Mouse (Mus musculus) liver, embryonic 12.5 days (tissue): ENCODE measurements at regions not wholly inside any gene's neighbourhood (a gene's known extent, or its start where the extent isn't known, plus 50 kb on each side); places are given as distances from the start of the nearest gene placed in this dataset.

Experiments
- ATAC-seq: fragments of 200-750 bp; cut with Nextera tagmentation; 2 replicates; pipeline ENCODE4 v1.8.0; 2017; ENCODE audit warnings: moderate number of reproducible peaks, mild to moderate bottlenecking, moderate library complexity
- H3K27ac ChIP-seq: fragments of 300-500 bp; sonication (generic); 2 replicates; pipeline ENCODE4 v1.5.1; 2016; ENCODE audit warnings: mild to moderate bottlenecking
- H3K27me3 ChIP-seq: fragments of 300-500 bp; sonication (generic); replicated peaks from 2 replicates; pipeline ENCODE4 v1.6.1; 2016; ENCODE audit warnings: mild to moderate bottlenecking, moderate library complexity
- H3K36me3 ChIP-seq: fragments of 300-500 bp; sonication (generic); 2 replicates; pipeline ENCODE4 v1.6.1; 2016; ENCODE audit warnings: mild to moderate bottlenecking, moderate library complexity
- H3K4me1 ChIP-seq: fragments of 300-500 bp; sonication (generic); 2 replicates; pipeline ENCODE4 v1.6.1; 2016
- H3K4me2 ChIP-seq: fragments of 300-500 bp; sonication (generic); 2 replicates; pipeline ENCODE4 v1.6.1; 2016; ENCODE audit warnings: mild to moderate bottlenecking, moderate library complexity
- H3K4me3 ChIP-seq: fragments of 300-500 bp; sonication (generic); 2 replicates; pipeline ENCODE4 v1.5.1; 2016; ENCODE audit warnings: mild to moderate bottlenecking, moderate library complexity
- H3K9ac ChIP-seq: fragments of 300-500 bp; sonication (generic); 2 replicates; pipeline ENCODE4 v1.6.1; 2016; ENCODE audit warnings: mild to moderate bottlenecking, moderate library complexity
- H3K9me3 ChIP-seq: fragments of 300-500 bp; sonication (generic); replicated peaks from 2 replicates; pipeline ENCODE4 v1.6.1; 2016; ENCODE audit warnings: mild to moderate bottlenecking, moderate library complexity
- WGBS: fragments of 180-500 bp; shearing (Covaris S2); methylation state at CpG from one replicate; pipeline ENCODE4 v1.1.7; 2016; ENCODE audit not compliant: insufficient replicate concordance; 5-methylcytosine and 5-hydroxymethylcytosine counted together

DNA sequence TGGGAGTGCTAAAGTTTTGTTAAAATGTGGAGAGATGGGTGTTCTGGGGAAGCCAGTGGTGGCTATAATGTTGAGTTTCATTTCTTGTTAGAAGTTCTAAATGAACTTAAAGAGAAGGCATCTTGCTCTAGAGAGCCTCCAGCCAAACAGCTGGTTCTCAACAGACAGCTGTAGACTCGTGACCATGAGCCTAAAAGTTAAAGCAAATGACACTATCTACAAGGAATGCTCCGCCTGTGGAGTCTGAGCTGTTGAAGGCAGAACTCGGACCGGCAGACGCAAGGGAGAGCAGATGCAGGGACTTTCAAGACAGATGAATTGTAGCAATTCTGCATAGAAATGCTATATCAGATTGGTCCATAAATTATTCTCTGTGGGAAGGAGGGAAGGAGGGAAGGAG is 114.1 kb upstream of the Fn1 start:
- Histone ChIP-seq H3K27ac (no peak overlapping the region), H3K9me3 (no peaks in the 10 kb centered on the region), H3K4me2 (no peak overlapping the region), H3K27me3 (no peaks in the 10 kb centered on the region), H3K4me3 (no peak overlapping the region), H3K36me3 (no peaks in the 10 kb centered on the region), H3K9ac (no peak overlapping the region), H3K4me1 (peaks cover 7% of the 10 kb centered on the region; the same call in 1 of the 2 replicates)
- ATAC-seq = no peak
- whole genome bisulfite sequencing = 63% methylated on average over 5 of the region's 5 CpGs

DNA sequence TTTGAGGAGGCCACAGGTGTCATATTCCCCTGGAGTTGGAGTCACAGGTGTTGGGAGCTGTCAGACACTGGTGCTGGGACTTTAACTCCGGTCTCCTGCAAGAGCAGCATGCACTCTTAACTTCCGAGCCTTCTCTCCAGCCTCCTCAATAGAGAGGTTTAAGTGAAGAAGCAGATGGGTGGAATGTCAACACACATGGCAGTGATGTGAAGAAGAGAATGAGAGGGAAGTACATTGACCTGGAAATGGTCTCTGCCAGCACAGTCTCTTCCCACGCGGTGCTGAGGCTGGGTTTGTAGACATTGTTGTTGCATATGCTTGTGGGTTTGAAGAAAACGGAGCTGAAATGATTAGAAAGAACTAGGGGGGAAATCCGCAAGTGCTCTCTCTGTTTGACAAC is 112.0 kb upstream of the Fn1 start:
- H3K36me3 ChIP-seq = no peaks in the 10 kb centered on the region
- H3K27ac ChIP-seq = no peak overlapping the region
- 66% methylated on average over 6 of the region's 6 CpGs for WGBS
- no peaks in the 10 kb centered on the region for H3K9me3 ChIP-seq
- no peak overlapping the region for H3K4me3 ChIP-seq
- H3K27me3 ChIP-seq = no peaks in the 10 kb centered on the region
- peaks cover 7% of the 10 kb centered on the region; the same call in 1 of the 2 replicates for H3K4me1 ChIP-seq
- no peak overlapping the region for H3K4me2 ChIP-seq
- H3K9ac ChIP-seq = no peak overlapping the region
- no peak for ATAC-seq

DNA sequence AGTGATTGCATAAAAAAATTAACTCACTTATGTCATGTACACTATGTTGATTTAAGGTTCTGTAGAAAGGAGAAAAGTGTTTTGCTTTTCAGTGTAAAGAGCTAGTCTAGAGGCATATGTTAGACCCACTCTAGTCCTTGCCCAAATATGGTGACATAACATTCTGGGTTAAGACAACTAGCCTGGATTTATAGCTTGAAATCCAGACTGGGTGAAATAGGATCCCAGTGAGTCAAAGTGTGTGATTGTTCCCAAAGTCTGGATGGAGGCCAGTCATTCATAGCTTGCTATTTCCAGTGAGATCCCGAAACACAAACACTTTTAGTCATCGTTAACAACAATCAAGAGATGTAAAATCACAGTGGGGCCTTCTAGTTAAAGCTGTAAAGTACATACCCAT is 110.5 kb upstream of the Fn1 start:
- no peak for ATAC-seq
- H3K9me3 ChIP-seq = no peaks in the 10 kb centered on the region
- no peak overlapping the region for H3K4me3 ChIP-seq
- H3K27ac ChIP-seq = no peak overlapping the region
- H3K4me1 ChIP-seq = no peaks in the 10 kb centered on the region
- H3K27me3 ChIP-seq = no peaks in the 10 kb centered on the region
- H3K4me2 ChIP-seq = no peak overlapping the region
- no peak overlapping the region for H3K9ac ChIP-seq
- H3K36me3 ChIP-seq = no peaks in the 10 kb centered on the region
- WGBS = 70% methylated on average over 2 of the region's 2 CpGs

DNA sequence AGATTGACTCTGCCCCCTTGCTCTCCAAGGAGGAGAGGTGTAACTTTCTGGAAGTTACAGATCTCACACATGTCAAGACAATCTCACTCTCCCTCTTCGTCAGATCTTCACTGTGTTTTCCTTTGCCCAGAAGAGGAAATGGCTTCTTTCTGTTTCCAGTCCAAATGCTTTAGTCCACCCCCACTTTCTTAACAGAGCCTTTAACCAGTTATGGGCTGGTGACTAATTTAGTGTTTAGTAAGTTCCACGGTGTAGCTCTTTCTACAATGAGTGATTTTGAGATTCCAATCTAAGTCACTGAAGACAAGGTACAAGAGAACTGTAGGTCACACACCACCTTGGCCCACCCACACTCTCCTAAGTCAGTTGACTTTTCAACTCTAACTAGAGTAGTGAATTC is 107.3 kb upstream of the Fn1 start:
- H3K4me3 ChIP-seq = no peak overlapping the region
- no peaks in the 10 kb centered on the region for H3K27me3 ChIP-seq
- whole genome bisulfite sequencing = 40% methylated on average over 2 of the region's 2 CpGs
- H3K9me3 ChIP-seq = no peaks in the 10 kb centered on the region
- H3K36me3 ChIP-seq = no peaks in the 10 kb centered on the region
- H3K4me1 ChIP-seq = no peaks in the 10 kb centered on the region
- no peak overlapping the region for H3K4me2 ChIP-seq
- no peak for ATAC-seq
- H3K9ac ChIP-seq = no peak overlapping the region
- H3K27ac ChIP-seq = no peak overlapping the region

DNA sequence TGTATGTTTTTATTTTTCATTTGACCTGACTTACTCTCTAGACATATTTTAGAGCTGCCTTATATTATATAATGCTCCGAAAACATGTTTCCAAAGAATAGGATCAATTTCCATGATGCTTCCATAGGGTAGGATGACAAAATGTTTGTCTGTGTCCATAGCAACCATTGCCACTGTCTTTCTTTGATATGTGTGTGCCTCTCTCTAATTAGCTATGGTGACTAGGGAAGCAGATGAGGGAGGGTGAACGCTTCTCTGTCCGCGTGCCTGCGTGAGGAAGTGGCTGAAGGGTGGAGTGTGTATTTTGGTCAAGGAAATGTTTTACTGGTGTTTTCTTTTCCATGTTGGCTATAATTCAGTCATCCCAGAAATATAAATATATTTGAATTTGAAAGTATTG is 104.2 kb upstream of the Fn1 start:
- Histone ChIP-seq H3K27me3 (no peaks in the 10 kb centered on the region), H3K36me3 (no peaks in the 10 kb centered on the region), H3K9me3 (no peaks in the 10 kb centered on the region), H3K4me3 (no peak overlapping the region), H3K4me1 (no peaks in the 10 kb centered on the region), H3K4me2 (no peak overlapping the region), H3K27ac (no peak overlapping the region), H3K9ac (no peak overlapping the region)
- 65% methylated on average over 5 of the region's 5 CpGs for WGBS
- ATAC-seq = no peak

DNA sequence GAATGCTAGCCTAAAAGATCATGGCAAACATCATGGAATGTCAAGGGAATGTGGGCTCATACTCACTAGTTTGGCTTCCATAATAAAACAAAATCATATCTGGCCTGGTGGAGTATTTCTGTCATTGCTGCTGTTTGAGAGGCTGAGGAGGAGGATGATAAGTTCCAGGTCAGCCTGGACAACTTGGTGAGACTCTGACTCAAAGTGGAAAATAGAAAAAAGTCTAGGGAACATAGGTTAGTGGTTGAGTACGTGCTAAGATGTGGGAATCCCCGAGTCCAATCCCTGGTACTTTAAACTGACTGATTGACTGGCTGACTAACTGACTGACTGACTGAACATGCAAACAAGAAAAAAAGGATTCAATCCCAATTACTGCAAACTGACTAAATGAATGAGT is 103.2 kb upstream of the Fn1 start:
- Histone ChIP-seq H3K27ac (no peak overlapping the region), H3K9me3 (no peaks in the 10 kb centered on the region), H3K36me3 (no peaks in the 10 kb centered on the region), H3K4me2 (no peak overlapping the region), H3K9ac (no peak overlapping the region), H3K27me3 (no peaks in the 10 kb centered on the region), H3K4me1 (no peaks in the 10 kb centered on the region), H3K4me3 (no peak overlapping the region)
- no peak for ATAC-seq
- 60% methylated on average over 2 of the region's 2 CpGs for WGBS

DNA sequence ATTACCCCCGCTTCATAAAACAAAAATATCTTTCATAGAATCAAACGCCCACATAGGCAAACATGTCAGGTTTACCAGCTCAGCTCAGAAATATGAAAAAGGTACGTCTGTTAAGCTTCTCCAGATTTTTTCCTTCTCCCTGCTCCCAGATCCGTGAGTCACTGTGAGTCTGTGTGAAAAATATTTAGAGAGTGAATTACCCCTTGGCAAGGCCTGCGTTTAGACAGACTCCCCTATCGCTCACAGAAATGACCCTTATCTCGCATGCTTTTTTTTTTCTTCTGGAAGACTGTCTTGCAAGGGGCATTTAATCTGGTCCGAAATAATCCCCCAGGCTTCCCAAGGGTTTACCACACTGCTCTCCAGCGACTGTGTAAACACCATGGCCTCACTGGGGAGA is 102.4 kb upstream of the Fn1 start:
- ATAC-seq = no peak
- Histone ChIP-seq H3K9me3 (no peaks in the 10 kb centered on the region), H3K4me1 (no peaks in the 10 kb centered on the region), H3K4me3 (no peak overlapping the region), H3K27me3 (no peaks in the 10 kb centered on the region), H3K27ac (no peak overlapping the region), H3K4me2 (no peak overlapping the region), H3K36me3 (no peaks in the 10 kb centered on the region), H3K9ac (no peak overlapping the region)
- WGBS = 58% methylated on average over 9 of the region's 9 CpGs

DNA sequence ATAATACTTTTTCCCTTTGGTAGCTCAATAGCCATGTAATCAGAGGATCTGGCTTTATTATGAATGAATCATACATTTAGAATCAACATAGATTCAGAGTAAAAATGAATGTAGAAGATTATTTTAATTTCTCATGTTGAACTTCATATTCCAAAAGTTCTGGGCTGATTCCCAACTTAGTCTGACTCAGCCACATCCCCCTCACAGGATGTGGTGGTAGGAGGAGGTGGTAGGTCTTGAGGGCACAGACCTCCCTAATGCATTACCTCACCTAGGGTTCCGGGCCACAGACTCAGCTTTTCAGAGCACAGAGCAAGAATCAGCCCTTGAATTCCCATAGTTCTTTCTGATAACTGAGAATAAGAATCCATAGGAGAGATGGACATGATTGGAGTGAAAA is 99.4 kb upstream of the Fn1 start:
- no peaks in the 10 kb centered on the region for H3K4me1 ChIP-seq
- H3K27me3 ChIP-seq = no peaks in the 10 kb centered on the region
- H3K4me2 ChIP-seq = no peak overlapping the region
- H3K36me3 ChIP-seq = no peaks in the 10 kb centered on the region
- no peak overlapping the region for H3K4me3 ChIP-seq
- no peak overlapping the region for H3K9ac ChIP-seq
- H3K9me3 ChIP-seq = no peaks in the 10 kb centered on the region
- no peak overlapping the region for H3K27ac ChIP-seq
- WGBS = 57% methylated on average over 1 of the region's 1 CpGs
- no peak for ATAC-seq

DNA sequence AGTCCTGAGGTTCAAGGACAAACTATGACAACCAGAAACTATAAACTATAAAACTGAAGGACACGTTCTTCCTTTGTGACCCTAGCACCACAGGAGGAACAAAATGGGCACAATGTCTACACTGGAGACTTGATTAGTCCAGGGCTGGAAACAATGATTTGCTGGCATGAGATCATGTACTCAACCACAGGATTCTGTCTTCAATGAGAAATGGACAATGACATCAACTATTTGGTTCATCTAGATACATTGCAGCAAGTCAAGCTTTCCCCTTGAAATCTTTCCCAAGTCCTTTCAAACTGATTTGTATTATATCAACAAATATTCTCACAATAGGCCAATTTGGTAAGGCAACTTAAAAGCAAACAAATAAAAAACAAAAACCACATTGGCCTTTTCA is 98.6 kb upstream of the Fn1 start:
- Histone ChIP-seq H3K9ac (no peak overlapping the region), H3K4me2 (no peak overlapping the region), H3K4me3 (no peak overlapping the region), H3K27ac (no peak overlapping the region), H3K36me3 (no peaks in the 10 kb centered on the region), H3K9me3 (no peaks in the 10 kb centered on the region), H3K4me1 (no peaks in the 10 kb centered on the region), H3K27me3 (no peaks in the 10 kb centered on the region)
- 55% methylated on average over 1 of the region's 1 CpGs for WGBS
- no peak for ATAC-seq

DNA sequence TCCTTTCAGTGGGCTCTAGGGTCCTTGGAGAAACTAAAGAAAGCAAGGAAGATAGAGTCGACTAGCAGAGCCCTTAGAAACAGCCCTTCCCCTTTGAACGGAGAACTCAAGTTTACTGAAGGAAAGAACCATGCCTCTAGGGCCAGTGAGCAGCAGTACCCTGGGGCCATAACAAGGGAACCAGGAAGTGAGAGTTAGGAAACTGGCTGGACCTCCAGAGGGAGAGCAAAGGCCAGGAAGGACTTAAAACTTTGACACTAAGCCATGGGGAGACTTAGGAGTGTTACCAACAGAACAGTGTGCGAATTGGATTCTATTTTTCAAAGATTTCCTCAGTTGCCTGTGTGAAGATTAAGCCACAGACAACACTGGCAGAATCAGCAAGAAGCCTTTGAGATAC is 82.6 kb upstream of the Fn1 start:
- Histone ChIP-seq H3K36me3 (no peaks in the 10 kb centered on the region), H3K4me3 (no peak overlapping the region), H3K27me3 (no peaks in the 10 kb centered on the region), H3K4me1 (peaks cover 13% of the 10 kb centered on the region; the same call in 1 of the 2 replicates), H3K9me3 (no peaks in the 10 kb centered on the region), H3K27ac (no peak overlapping the region), H3K4me2 (no peak overlapping the region), H3K9ac (no peak overlapping the region)
- ATAC-seq = no peak
- WGBS = 37% methylated on average over 3 of the region's 3 CpGs

DNA sequence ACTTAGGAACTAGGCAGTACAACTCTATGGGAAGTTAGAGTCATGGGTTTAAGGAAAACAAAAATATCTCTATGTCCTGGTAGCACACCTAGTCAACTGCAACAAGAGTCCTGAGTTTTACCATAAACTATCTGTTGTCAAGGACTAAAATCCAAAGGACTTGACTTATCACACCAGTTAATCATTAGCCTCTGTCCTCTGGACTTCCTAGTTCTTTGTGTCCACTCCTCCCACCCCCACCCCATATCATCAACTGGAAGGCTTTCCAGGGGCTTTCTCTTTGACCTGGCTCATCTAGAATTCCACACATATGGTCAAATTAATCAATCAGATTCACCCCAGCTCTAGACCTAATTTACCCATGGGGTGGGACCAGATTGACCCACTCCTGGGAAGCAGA is 78.6 kb upstream of the Fn1 start:
- Histone ChIP-seq H3K27ac (no peak overlapping the region), H3K4me1 (peaks cover 25% of the 10 kb centered on the region), H3K9me3 (no peaks in the 10 kb centered on the region), H3K36me3 (no peaks in the 10 kb centered on the region), H3K4me2 (no peak overlapping the region), H3K9ac (no peak overlapping the region), H3K4me3 (no peak overlapping the region), H3K27me3 (no peaks in the 10 kb centered on the region)
- peak; percentile 42; the same call in 1 of the 2 replicates for ATAC-seq

DNA sequence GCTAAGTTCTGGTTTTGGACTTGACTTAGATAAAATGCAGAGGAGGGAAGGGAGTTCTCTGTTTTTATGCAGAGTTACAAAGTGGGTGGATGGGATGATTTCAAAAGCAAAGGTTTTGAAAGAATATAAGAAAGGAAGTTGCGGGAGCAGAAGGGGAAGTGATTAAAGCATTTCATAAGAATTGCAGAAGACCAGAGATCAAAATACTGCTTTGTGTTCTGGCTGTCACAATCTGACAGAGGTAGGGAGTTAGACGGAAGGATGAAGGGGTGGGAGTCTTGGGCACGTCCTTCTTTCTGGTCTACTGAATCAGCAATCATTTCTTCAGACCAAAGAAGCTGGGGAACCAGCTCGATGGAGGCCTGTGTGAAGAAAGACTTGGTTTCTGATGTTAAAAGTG is 78.0 kb upstream of the Fn1 start:
- Histone ChIP-seq H3K9me3 (no peaks in the 10 kb centered on the region), H3K27me3 (no peaks in the 10 kb centered on the region), H3K9ac (no peak overlapping the region), H3K4me2 (no peak overlapping the region), H3K27ac (0 out of 2 replicates have a peak overlapping the region, but pooled peaks have one; percentile 17), H3K4me3 (no peak overlapping the region), H3K36me3 (no peaks in the 10 kb centered on the region), H3K4me1 (peaks cover 22% of the 10 kb centered on the region)
- WGBS = 15% methylated on average over 4 of the region's 4 CpGs
- ATAC-seq = no peak

DNA sequence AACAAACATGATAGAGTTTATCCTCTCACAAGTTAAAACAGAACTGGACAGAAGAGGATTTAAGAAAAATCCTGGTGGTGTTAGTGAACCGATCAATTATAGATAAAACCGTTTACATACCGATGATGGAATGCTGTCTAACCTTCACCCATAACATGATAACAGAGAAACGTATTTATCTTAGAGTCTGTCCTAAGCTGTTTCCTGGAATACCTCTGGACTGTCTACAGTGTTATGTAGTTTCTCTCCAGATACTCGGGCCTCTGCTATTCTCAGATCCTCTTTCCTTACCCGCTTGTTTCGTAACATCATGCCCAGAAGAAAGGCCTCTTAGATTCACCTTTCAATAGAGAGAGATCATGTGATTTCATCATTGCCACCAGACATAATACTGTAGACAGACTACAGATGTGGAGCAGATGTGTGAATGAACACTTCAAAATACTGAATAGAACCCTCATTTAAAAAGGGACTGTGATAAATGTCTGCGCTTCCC is 75.9 kb upstream of the Fn1 start:
- Histone ChIP-seq H3K4me3 (no peak overlapping the region), H3K9ac (no peak overlapping the region), H3K9me3 (no peaks in the 10 kb centered on the region), H3K27me3 (no peaks in the 10 kb centered on the region), H3K36me3 (no peaks in the 10 kb centered on the region), H3K27ac (no peak overlapping the region), H3K4me2 (no peak overlapping the region), H3K4me1 (peaks cover 19% of the 10 kb centered on the region)
- no peak for ATAC-seq
- WGBS = 52% methylated on average over 8 of the region's 8 CpGs
